Mouse (Mus musculus): ENCODE measurements around the gene Mylk2. TPM values are rescaled to one million over a fixed set of nuclear protein-coding genes. Genes with fewer than 3 reads are reported as not detected.

The Mylk2 gene
- polyA plus RNA-seq, 1 experiment from 2014 or later, result 0.08 TPM

GRCm38 (mm10) chr2:152915453-152915852 is 4.3 kb downstream of the Mylk2 start:
- no peak overlapping the region for H3K4me3 ChIP-seq (replicated peaks)
- no peaks in the 10 kb centered on the region for H3K36me3 ChIP-seq
- ATAC-seq (ENCODE audit: insufficient read depth, low FRiP score, low read depth), result no peak
- no peak overlapping the region for H3K9ac ChIP-seq
- 59% methylated on average over 4 of the region's 4 CpGs for WGBS
- no peak overlapping the region for H3K27ac ChIP-seq
- no peaks in the 10 kb centered on the region for H3K9me3 ChIP-seq
- peaks cover 35% of the 10 kb centered on the region for H3K27me3 ChIP-seq (replicated peaks)
- H3K4me1 ChIP-seq, result peaks cover 5% of the 10 kb centered on the region; the same call in 1 of the 2 replicates
- H3K4me2 ChIP-seq, result no peak overlapping the region

GRCm38 (mm10) chr2:152916111-152916510 is 5.0 kb downstream of the Mylk2 start:
- H3K27ac ChIP-seq, result no peak overlapping the region
- H3K4me2 ChIP-seq, result no peak overlapping the region
- ATAC-seq (ENCODE audit: insufficient read depth, low FRiP score, low read depth), result no peak

DNA sequence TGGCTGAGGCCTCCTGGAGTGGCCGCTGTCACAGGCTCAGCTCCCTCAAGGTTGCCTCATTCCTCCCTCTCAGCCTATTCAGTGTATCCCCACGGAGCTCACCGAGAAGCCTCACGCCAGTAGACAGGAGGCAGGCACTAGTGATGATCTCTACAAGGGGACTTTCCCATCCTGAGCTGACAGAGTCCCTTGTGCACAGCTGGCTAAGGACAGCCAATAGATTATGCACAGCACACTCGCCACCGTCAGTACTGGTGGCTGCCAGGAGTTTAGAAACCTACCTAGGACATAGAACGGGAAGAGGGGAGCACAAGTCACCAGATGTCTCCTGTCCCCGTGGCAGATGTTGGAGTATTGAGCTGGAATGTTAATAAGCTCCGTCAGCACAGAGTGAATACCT is 6.5 kb downstream of the Mylk2 start:
- H3K36me3 ChIP-seq, result no peaks in the 10 kb centered on the region
- no peak for ATAC-seq (ENCODE audit: insufficient read depth, low FRiP score, low read depth)
- no peaks in the 10 kb centered on the region for H3K9me3 ChIP-seq
- no peak overlapping the region for H3K9ac ChIP-seq
- peaks cover 14% of the 10 kb centered on the region for H3K27me3 ChIP-seq (replicated peaks)
- H3K4me3 ChIP-seq (replicated peaks), result no peak overlapping the region
- no peak overlapping the region for H3K27ac ChIP-seq
- peaks cover 5% of the 10 kb centered on the region; the same call in 1 of the 2 replicates for H3K4me1 ChIP-seq
- H3K4me2 ChIP-seq, result no peak overlapping the region
- 37% methylated on average over 9 of the region's 9 CpGs for WGBS

More at GRCm38 (mm10) chr2:152916111-152916510, 5.0 kb downstream of the Mylk2 start:
- Histone ChIP-seq H3K36me3 (no peaks in the 10 kb centered on the region), H3K9ac (no peak overlapping the region), H3K9me3 (no peaks in the 10 kb centered on the region), H3K4me3 (replicated peaks) (no peak overlapping the region), H3K4me1 (peaks cover 5% of the 10 kb centered on the region; the same call in 1 of the 2 replicates), H3K27me3 (replicated peaks) (peaks cover 28% of the 10 kb centered on the region)
- 55% methylated on average over 5 of the region's 5 CpGs for WGBS

GRCm38 (mm10) chr2:152922376-152922775 is 11.2 kb downstream of the Mylk2 start:
- no peak overlapping the region for H3K9ac ChIP-seq
- no peaks in the 10 kb centered on the region for H3K9me3 ChIP-seq
- H3K27me3 ChIP-seq (replicated peaks), result no peaks in the 10 kb centered on the region
- no peaks in the 10 kb centered on the region for H3K36me3 ChIP-seq
- H3K27ac ChIP-seq, result no peak overlapping the region
- no peak overlapping the region for H3K4me3 ChIP-seq (replicated peaks)
- ATAC-seq (ENCODE audit: insufficient read depth, low FRiP score, low read depth), result no peak
- WGBS, result 32% methylated on average over 7 of the region's 7 CpGs
- H3K4me2 ChIP-seq, result no peak overlapping the region
- peaks cover 20% of the 10 kb centered on the region for H3K4me1 ChIP-seq

DNA sequence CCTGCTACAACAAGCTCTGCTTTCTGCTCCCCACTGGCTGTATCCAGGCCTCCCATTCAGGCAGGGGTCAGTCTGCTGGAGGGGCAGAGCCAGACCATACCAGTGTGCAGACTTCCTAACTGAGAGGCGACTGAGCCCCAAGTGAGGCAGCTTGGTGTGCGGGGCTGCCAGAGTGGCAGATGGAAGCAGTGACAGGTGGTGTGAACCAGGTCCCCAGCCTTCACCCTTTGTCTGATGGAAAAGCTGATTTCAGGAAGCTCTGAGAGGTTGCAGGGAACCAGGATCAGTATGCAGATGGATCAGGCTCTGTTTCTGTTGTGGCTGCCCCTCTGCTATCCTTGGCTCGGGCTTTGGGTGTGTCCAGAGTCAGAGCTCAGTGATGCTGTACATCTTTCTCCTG is 12.5 kb downstream of the Mylk2 start:
- no peaks in the 10 kb centered on the region for H3K36me3 ChIP-seq
- no peak overlapping the region for H3K4me2 ChIP-seq
- ATAC-seq (ENCODE audit: insufficient read depth, low FRiP score, low read depth), result no peak
- H3K4me3 ChIP-seq (replicated peaks), result no peak overlapping the region
- no peaks in the 10 kb centered on the region for H3K27me3 ChIP-seq (replicated peaks)
- WGBS, result 77% methylated on average over 3 of the region's 3 CpGs
- no peak overlapping the region for H3K27ac ChIP-seq
- H3K4me1 ChIP-seq, result peaks cover 20% of the 10 kb centered on the region
- H3K9ac ChIP-seq, result no peak overlapping the region
- no peaks in the 10 kb centered on the region for H3K9me3 ChIP-seq

- H3K27me3 ChIP-seq (replicated peaks), result no peaks in the 10 kb centered on the region
- no peaks in the 10 kb centered on the region for H3K36me3 ChIP-seq
- no peak overlapping the region for H3K9ac ChIP-seq
- no peak overlapping the region for H3K4me2 ChIP-seq
- no peak overlapping the region for H3K27ac ChIP-seq
- ATAC-seq (ENCODE audit: insufficient read depth, low FRiP score, low read depth), result no peak
- H3K4me3 ChIP-seq (replicated peaks), result no peak overlapping the region
- 65% methylated on average over 8 of the region's 8 CpGs for WGBS
- H3K9me3 ChIP-seq, result no peaks in the 10 kb centered on the region
- H3K4me1 ChIP-seq, result peaks cover 24% of the 10 kb centered on the region
These were observed 13.0 kb downstream of the Mylk2 start for GRCm38 (mm10) chr2:152924128-152924527.

- no peak overlapping the region for H3K9ac ChIP-seq
- 70% methylated on average over 5 of the region's 5 CpGs for WGBS
- ATAC-seq (ENCODE audit: insufficient read depth, low FRiP score, low read depth), result no peak
- H3K9me3 ChIP-seq, result no peaks in the 10 kb centered on the region
- H3K27me3 ChIP-seq (replicated peaks), result no peaks in the 10 kb centered on the region
- H3K4me3 ChIP-seq (replicated peaks), result no peak overlapping the region
- no peaks in the 10 kb centered on the region for H3K36me3 ChIP-seq
- H3K4me1 ChIP-seq, result peaks cover 24% of the 10 kb centered on the region
- no peak overlapping the region for H3K4me2 ChIP-seq
- no peak overlapping the region for H3K27ac ChIP-seq
These were observed 13.4 kb downstream of the Mylk2 start for GRCm38 (mm10) chr2:152924543-152924942.

GRCm38 (mm10) chr2:152925189-152925872 is 14.2 kb downstream of the Mylk2 start:
- Histone ChIP-seq H3K36me3 (no peaks in the 10 kb centered on the region), H3K4me2 (no peak overlapping the region), H3K4me1 (peaks cover 31% of the 10 kb centered on the region), H3K27me3 (replicated peaks) (no peaks in the 10 kb centered on the region), H3K27ac (peak overlapping the region; percentile 77), H3K9ac (no peak overlapping the region), H3K4me3 (replicated peaks) (no peak overlapping the region), H3K9me3 (no peaks in the 10 kb centered on the region)
- ATAC-seq (ENCODE audit: insufficient read depth, low FRiP score, low read depth), result peak; percentile 56; the same call in 1 of the 2 replicates
- 48% methylated on average over 11 of the region's 11 CpGs for WGBS

DNA sequence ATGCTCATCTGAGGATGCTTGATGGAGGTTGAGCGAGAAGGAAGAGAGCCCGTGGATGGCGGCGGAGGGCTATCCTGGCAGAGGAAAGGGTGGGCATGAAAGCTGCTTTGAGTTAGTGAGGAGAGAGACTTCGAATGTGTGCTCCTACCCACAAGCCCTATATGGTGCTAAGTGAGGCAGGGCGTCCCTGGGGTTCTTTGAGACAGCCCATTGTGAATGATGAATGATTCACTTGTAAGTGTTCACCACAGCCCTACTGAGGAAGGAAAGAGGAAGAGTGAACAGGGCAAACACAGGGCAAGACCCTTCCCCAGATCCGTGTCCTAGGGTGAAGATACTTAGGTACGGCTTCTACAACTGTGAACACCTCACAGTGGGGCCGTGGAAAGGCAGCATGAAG is 15.7 kb downstream of the Mylk2 start:
- no peak overlapping the region for H3K4me2 ChIP-seq
- H3K9ac ChIP-seq, result no peak overlapping the region
- peaks cover 36% of the 10 kb centered on the region for H3K4me1 ChIP-seq
- WGBS, result 74% methylated on average over 9 of the region's 9 CpGs
- H3K4me3 ChIP-seq (replicated peaks), result no peak overlapping the region
- H3K36me3 ChIP-seq, result no peaks in the 10 kb centered on the region
- no peaks in the 10 kb centered on the region for H3K27me3 ChIP-seq (replicated peaks)
- no peaks in the 10 kb centered on the region for H3K9me3 ChIP-seq
- no peak overlapping the region for H3K27ac ChIP-seq
- no peak for ATAC-seq (ENCODE audit: insufficient read depth, low FRiP score, low read depth)

DNA sequence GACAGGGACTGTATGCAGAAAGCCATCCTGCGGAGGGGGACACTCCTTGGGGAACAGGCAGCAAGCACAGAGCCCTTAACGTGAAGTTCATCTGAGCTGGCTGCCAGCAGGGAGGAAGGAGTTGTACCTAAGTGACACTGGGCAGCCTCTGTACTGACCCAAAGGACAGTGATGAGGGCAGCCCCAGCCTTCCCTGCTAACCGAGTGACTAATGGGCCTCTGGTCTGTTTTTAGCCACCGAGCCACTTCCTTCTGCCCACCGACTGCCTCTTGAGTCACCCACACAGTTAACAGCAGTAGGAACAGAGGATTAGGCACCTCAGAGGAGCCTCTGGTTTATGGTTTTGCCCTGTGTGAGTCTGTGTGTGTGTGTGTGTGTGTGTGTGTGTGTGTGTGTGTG is 16.2 kb downstream of the Mylk2 start:
- ATAC-seq (ENCODE audit: insufficient read depth, low FRiP score, low read depth), result no peak
- Histone ChIP-seq H3K4me2 (no peak overlapping the region), H3K4me3 (replicated peaks) (no peak overlapping the region), H3K27me3 (replicated peaks) (0 out of 2 replicates have a peak, but pooled peaks cover under 1% of the 10 kb centered on the region), H3K27ac (no peak overlapping the region), H3K4me1 (peaks cover 36% of the 10 kb centered on the region), H3K9ac (no peak overlapping the region), H3K36me3 (no peaks in the 10 kb centered on the region), H3K9me3 (no peaks in the 10 kb centered on the region)
- WGBS, result 52% methylated on average over 5 of the region's 5 CpGs

DNA sequence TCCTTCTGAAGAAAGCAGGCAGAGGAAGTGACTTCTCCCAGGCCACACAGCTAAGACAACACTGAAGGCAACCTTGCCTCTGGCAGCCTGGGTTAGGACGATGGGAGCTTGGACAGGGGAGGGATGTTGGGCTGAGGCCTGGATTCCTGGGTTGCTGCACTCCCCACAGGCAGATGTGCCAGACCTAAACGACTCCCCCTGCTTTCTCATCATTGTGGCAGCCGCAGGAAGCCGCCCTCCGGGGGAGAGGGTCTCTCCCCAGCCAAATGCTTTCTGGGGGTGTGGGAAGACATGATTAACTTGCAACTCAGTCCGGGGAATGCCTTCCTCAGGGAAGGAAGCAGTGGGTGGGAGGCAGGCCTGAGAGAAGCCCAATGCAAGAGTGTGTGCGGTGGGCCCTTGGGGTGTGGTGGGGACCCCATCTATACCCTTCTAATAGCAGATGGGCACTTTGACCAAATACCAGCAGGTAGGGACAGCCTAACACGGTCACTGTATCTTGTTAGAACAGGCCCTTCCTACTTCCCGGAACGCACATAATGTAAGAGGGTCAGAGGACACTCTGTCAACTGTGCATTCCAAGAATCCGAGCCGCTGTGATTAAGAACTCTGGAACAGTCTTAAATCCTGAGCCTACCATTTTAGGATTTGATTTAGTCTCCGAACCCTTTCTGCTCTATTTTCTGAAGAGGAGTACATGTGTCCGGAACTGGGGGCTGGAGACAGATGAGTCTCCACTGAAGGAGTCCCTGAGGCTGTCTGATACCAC is 17.3 kb downstream of the Mylk2 start:
- H3K27ac ChIP-seq, result peak overlapping the region; percentile 48
- ATAC-seq (ENCODE audit: insufficient read depth, low FRiP score, low read depth), result no peak
- no peak overlapping the region for H3K4me3 ChIP-seq (replicated peaks)
- no peak overlapping the region for H3K4me2 ChIP-seq
- no peaks in the 10 kb centered on the region for H3K36me3 ChIP-seq
- 0 out of 2 replicates have a peak, but pooled peaks cover 4% of the 10 kb centered on the region for H3K27me3 ChIP-seq (replicated peaks)
- H3K4me1 ChIP-seq, result peaks cover 36% of the 10 kb centered on the region
- WGBS, result 45% methylated on average over 14 of the region's 14 CpGs
- no peaks in the 10 kb centered on the region for H3K9me3 ChIP-seq
- no peak overlapping the region for H3K9ac ChIP-seq

- Histone ChIP-seq H3K27ac (peak overlapping the region; percentile 48), H3K4me1 (peaks cover 36% of the 10 kb centered on the region), H3K4me3 (replicated peaks) (no peak overlapping the region), H3K36me3 (no peaks in the 10 kb centered on the region), H3K9me3 (no peaks in the 10 kb centered on the region), H3K27me3 (replicated peaks) (0 out of 2 replicates have a peak, but pooled peaks cover 4% of the 10 kb centered on the region), H3K4me2 (no peak overlapping the region), H3K9ac (no peak overlapping the region)
- no peak for ATAC-seq (ENCODE audit: insufficient read depth, low FRiP score, low read depth)
- 61% methylated on average over 3 of the region's 3 CpGs for WGBS
These were observed 17.8 kb downstream of the Mylk2 start for GRCm38 (mm10) chr2:152928988-152929370.
